Mouse (Mus musculus): ENCODE measurements around the gene Gopc.
"Not testable (repeated sequence)": the region's sequence is repeated elsewhere in the genome, so short reads cannot be mapped to it uniquely, and the experiment has no call there.

Gopc gene

GRCm38 (mm10) chr10:52298568-52298967, 83.4 kb downstream of the Gopc start:
- not testable (repeated sequence) for DNase-seq (ENCODE audit: low read depth, low spot score)

- no peak for DNase-seq (ENCODE audit: low read depth, low spot score)
These were observed 86.0 kb downstream of the Gopc start for GRCm38 (mm10) chr10:52295934-52296333.

- DNase-seq (ENCODE audit: low read depth, low spot score) = no peak
These were observed 87.9 kb downstream of the Gopc start for GRCm38 (mm10) chr10:52293921-52294577.

GRCm38 (mm10) chr10:52292391-52292790, 89.5 kb downstream of the Gopc start:
- not testable (repeated sequence) for DNase-seq (ENCODE audit: low read depth, low spot score)

- DNase-seq (ENCODE audit: low read depth, low spot score) = no peak
These were observed 92.7 kb downstream of the Gopc start for GRCm38 (mm10) chr10:52289261-52289660.

- DNase-seq (ENCODE audit: low read depth, low spot score) = no peak
These were observed 93.9 kb downstream of the Gopc start for GRCm38 (mm10) chr10:52287852-52288533.
